Mouse (Mus musculus) midbrain, embryonic 15.5 days (tissue): ENCODE measurements around the gene Kank1. TPM values are rescaled to one million over a fixed set of nuclear protein-coding genes. Genes with fewer than 3 reads are reported as not detected.

Experiments used
- ATAC-seq: fragments of 200-750 bp; cut with Nextera tagmentation; replicated peaks from 2 replicates; pipeline ENCODE4 v1.8.0; 2017; ENCODE audit warnings: moderate TSS enrichment
- H3K27ac ChIP-seq: fragments of 300-500 bp; sonication (generic); 2 replicates; pipeline ENCODE4 v1.5.1; 2015; ENCODE audit warnings: mild to moderate bottlenecking, inconsistent platforms
- H3K27me3 ChIP-seq: fragments of 300-500 bp; sonication (generic); replicated peaks from 2 replicates; pipeline ENCODE4 v1.6.1; 2015; ENCODE audit warnings: inconsistent platforms
- H3K36me3 ChIP-seq: fragments of 300-500 bp; sonication (generic); replicated peaks from 2 replicates; pipeline ENCODE4 v1.6.1; 2015; ENCODE audit warnings: inconsistent platforms
- H3K4me1 ChIP-seq: fragments of 300-500 bp; sonication (generic); 2 replicates; pipeline ENCODE4 v1.6.1; 2015; ENCODE audit warnings: inconsistent platforms
- H3K4me2 ChIP-seq: fragments of 300-500 bp; sonication (generic); 2 replicates; pipeline ENCODE4 v1.6.1; 2015; ENCODE audit warnings: inconsistent platforms, mild to moderate bottlenecking, moderate library complexity
- H3K4me3 ChIP-seq: fragments of 300-500 bp; sonication (generic); 2 replicates; pipeline ENCODE4 v1.5.1; 2015; ENCODE audit warnings: mild to moderate bottlenecking, inconsistent platforms
- H3K9ac ChIP-seq: fragments of 300-500 bp; sonication (generic); 2 replicates; pipeline ENCODE4 v1.6.1; 2015; ENCODE audit warnings: mild to moderate bottlenecking, inconsistent platforms
- H3K9me3 ChIP-seq: fragments of 300-500 bp; sonication (generic); 2 replicates; pipeline ENCODE4 v1.6.1; 2016; ENCODE audit warnings: inconsistent platforms
- WGBS: fragments of 180-500 bp; shearing (Covaris S2); methylation state at CpG from one replicate; pipeline ENCODE4 v1.1.7; 2015; ENCODE audit warnings: mixed read lengths; 5-methylcytosine and 5-hydroxymethylcytosine counted together
- polyA plus RNA-seq: library from polyadenylated mRNA; unstranded; fragments of >200 nt; fragmentation: Nextera tagmentation; extraction: Ambion mirVana; gene quantifications from 2 replicates; pipeline ENCODE4 v1.2.1, GENCODE M21; 2015

Gene Kank1
- polyA plus RNA-seq, 1 experiment from 2014 or later, result 6.6 TPM

GRCm38 (mm10) chr19:25404163-25404562 is 167.4 kb downstream of the Kank1 start:
- ATAC-seq, result no peak
- H3K4me3 ChIP-seq, result no peak overlapping the region
- no peaks in the 10 kb centered on the region for H3K36me3 ChIP-seq
- H3K27me3 ChIP-seq, result peaks cover 22% of the 10 kb centered on the region; the same call in 1 of the 2 replicates
- no peak overlapping the region for H3K9ac ChIP-seq
- H3K9me3 ChIP-seq, result no peaks in the 10 kb centered on the region
- 97% methylated on average over 4 of the region's 4 CpGs for WGBS
- no peak overlapping the region for H3K4me2 ChIP-seq
- H3K4me1 ChIP-seq, result peaks cover 35% of the 10 kb centered on the region
- no peak overlapping the region for H3K27ac ChIP-seq

- 23% methylated on average over 6 of the region's 6 CpGs for WGBS
- no peaks in the 10 kb centered on the region for H3K9me3 ChIP-seq
- H3K4me1 ChIP-seq, result peaks cover 19% of the 10 kb centered on the region
- H3K36me3 ChIP-seq, result no peaks in the 10 kb centered on the region
- no peak overlapping the region for H3K27ac ChIP-seq
- no peak for ATAC-seq
- H3K4me3 ChIP-seq, result peak overlapping the region; percentile 37
- peaks cover 25% of the 10 kb centered on the region; the same call in 1 of the 2 replicates for H3K27me3 ChIP-seq
- H3K4me2 ChIP-seq, result peak overlapping the region; percentile 71
- 0 out of 2 replicates have a peak overlapping the region, but pooled peaks have one; percentile 21 for H3K9ac ChIP-seq
These were observed 169.2 kb downstream of the Kank1 start for GRCm38 (mm10) chr19:25405987-25406386.

- peaks cover 15% of the 10 kb centered on the region for H3K4me1 ChIP-seq
- H3K27ac ChIP-seq, result no peak overlapping the region
- H3K27me3 ChIP-seq, result peaks cover 25% of the 10 kb centered on the region; the same call in 1 of the 2 replicates
- 1% methylated on average over 28 of the region's 28 CpGs for WGBS
- peak overlapping the region; percentile 37 for H3K4me3 ChIP-seq
- no peaks in the 10 kb centered on the region for H3K9me3 ChIP-seq
- no peaks in the 10 kb centered on the region for H3K36me3 ChIP-seq
- peak; percentile 77 for ATAC-seq
- H3K9ac ChIP-seq, result 0 out of 2 replicates have a peak overlapping the region, but pooled peaks have one; percentile 21
- H3K4me2 ChIP-seq, result peak overlapping the region; percentile 71
These were observed 169.9 kb downstream of the Kank1 start for GRCm38 (mm10) chr19:25406481-25407184.

GRCm38 (mm10) chr19:25407185-25407886 is 170.6 kb downstream of the Kank1 start:
- 0 out of 2 replicates have a peak overlapping the region, but pooled peaks have one; percentile 21 for H3K9ac ChIP-seq
- H3K4me3 ChIP-seq, result peak overlapping the region; percentile 37
- peak overlapping the region; percentile 71 for H3K4me2 ChIP-seq
- H3K9me3 ChIP-seq, result no peaks in the 10 kb centered on the region
- no peak; the same call in 1 of the 2 replicates for ATAC-seq
- H3K27me3 ChIP-seq, result peaks cover 25% of the 10 kb centered on the region; the same call in 1 of the 2 replicates
- no peak overlapping the region for H3K27ac ChIP-seq
- H3K36me3 ChIP-seq, result no peaks in the 10 kb centered on the region
- H3K4me1 ChIP-seq, result peaks cover 15% of the 10 kb centered on the region
- WGBS, result 25% methylated on average over 10 of the region's 10 CpGs

- Histone ChIP-seq H3K27me3 (peaks cover 23% of the 10 kb centered on the region; the same call in 1 of the 2 replicates), H3K36me3 (no peaks in the 10 kb centered on the region), H3K4me1 (peaks cover 15% of the 10 kb centered on the region), H3K4me3 (no peak overlapping the region), H3K4me2 (peak overlapping the region; percentile 71; the same call in 1 of the 2 replicates), H3K27ac (no peak overlapping the region), H3K9me3 (no peaks in the 10 kb centered on the region), H3K9ac (no peak overlapping the region)
- ATAC-seq, result no peak
- WGBS, result 42% methylated on average over 6 of the region's 6 CpGs
These were observed 171.1 kb downstream of the Kank1 start for GRCm38 (mm10) chr19:25407887-25408236.

GRCm38 (mm10) chr19:25409239-25409638 is 172.5 kb downstream of the Kank1 start:
- Histone ChIP-seq H3K27ac (no peak overlapping the region), H3K4me3 (no peak overlapping the region), H3K27me3 (peaks cover 14% of the 10 kb centered on the region; the same call in 1 of the 2 replicates), H3K4me1 (peaks cover 15% of the 10 kb centered on the region), H3K4me2 (no peak overlapping the region), H3K9ac (no peak overlapping the region), H3K9me3 (no peaks in the 10 kb centered on the region), H3K36me3 (no peaks in the 10 kb centered on the region)
- no peak for ATAC-seq
- WGBS, result 94% methylated on average over 9 of the region's 9 CpGs

GRCm38 (mm10) chr19:25411353-25411752 is 174.6 kb downstream of the Kank1 start:
- no peak overlapping the region for H3K9ac ChIP-seq
- no peak overlapping the region for H3K4me2 ChIP-seq
- H3K36me3 ChIP-seq, result no peaks in the 10 kb centered on the region
- H3K27me3 ChIP-seq, result peaks cover 12% of the 10 kb centered on the region; the same call in 1 of the 2 replicates
- WGBS, result 91% methylated on average over 17 of the region's 17 CpGs
- no peak overlapping the region for H3K4me3 ChIP-seq
- no peak for ATAC-seq
- H3K27ac ChIP-seq, result no peak overlapping the region
- peaks cover 9% of the 10 kb centered on the region for H3K4me1 ChIP-seq
- no peaks in the 10 kb centered on the region for H3K9me3 ChIP-seq

- no peaks in the 10 kb centered on the region for H3K27me3 ChIP-seq
- no peak overlapping the region for H3K4me3 ChIP-seq
- no peaks in the 10 kb centered on the region for H3K9me3 ChIP-seq
- no peak overlapping the region for H3K9ac ChIP-seq
- H3K36me3 ChIP-seq, result no peaks in the 10 kb centered on the region
- no peak for ATAC-seq
- no peak overlapping the region for H3K27ac ChIP-seq
- H3K4me1 ChIP-seq, result no peaks in the 10 kb centered on the region
- no peak overlapping the region for H3K4me2 ChIP-seq
- WGBS, result 92% methylated on average over 5 of the region's 5 CpGs
These were observed 178.7 kb downstream of the Kank1 start for GRCm38 (mm10) chr19:25415448-25415847.

- Histone ChIP-seq H3K4me3 (no peak overlapping the region), H3K36me3 (no peaks in the 10 kb centered on the region)
- 30% methylated on average over 3 of the region's 3 CpGs for WGBS
These were observed 180.9 kb downstream of the Kank1 start for GRCm38 (mm10) chr19:25417671-25418070.

GRCm38 (mm10) chr19:25419983-25420382 is 183.2 kb downstream of the Kank1 start:
- H3K4me1 ChIP-seq, result no peaks in the 10 kb centered on the region
- no peak for ATAC-seq
- no peak overlapping the region for H3K9ac ChIP-seq
- H3K27me3 ChIP-seq, result no peaks in the 10 kb centered on the region
- H3K36me3 ChIP-seq, result no peaks in the 10 kb centered on the region
- 82% methylated on average over 8 of the region's 8 CpGs for WGBS
- H3K4me2 ChIP-seq, result no peak overlapping the region
- no peak overlapping the region for H3K27ac ChIP-seq
- H3K4me3 ChIP-seq, result no peak overlapping the region
- no peaks in the 10 kb centered on the region for H3K9me3 ChIP-seq

More at GRCm38 (mm10) chr19:25417671-25418070, 180.9 kb downstream of the Kank1 start:
- no peak overlapping the region for H3K27ac ChIP-seq
- no peak overlapping the region for H3K4me2 ChIP-seq
- ATAC-seq, result no peak
- H3K4me1 ChIP-seq, result no peaks in the 10 kb centered on the region
- H3K9ac ChIP-seq, result no peak overlapping the region
- no peaks in the 10 kb centered on the region for H3K27me3 ChIP-seq
- H3K9me3 ChIP-seq, result no peaks in the 10 kb centered on the region

- no peak overlapping the region for H3K27ac ChIP-seq
- no peak overlapping the region for H3K4me2 ChIP-seq
- no peaks in the 10 kb centered on the region for H3K9me3 ChIP-seq
- H3K36me3 ChIP-seq, result no peaks in the 10 kb centered on the region
- ATAC-seq, result no peak
- WGBS, result 91% methylated on average over 7 of the region's 7 CpGs
- no peaks in the 10 kb centered on the region for H3K4me1 ChIP-seq
- H3K4me3 ChIP-seq, result no peak overlapping the region
- H3K9ac ChIP-seq, result no peak overlapping the region
- H3K27me3 ChIP-seq, result no peaks in the 10 kb centered on the region
These were observed 185.3 kb downstream of the Kank1 start for GRCm38 (mm10) chr19:25422096-25422495.

- no peaks in the 10 kb centered on the region for H3K27me3 ChIP-seq
- ATAC-seq, result no peak
- H3K4me3 ChIP-seq, result no peak overlapping the region
- no peaks in the 10 kb centered on the region for H3K36me3 ChIP-seq
- H3K9ac ChIP-seq, result no peak overlapping the region
- no peak overlapping the region for H3K27ac ChIP-seq
- no peaks in the 10 kb centered on the region for H3K4me1 ChIP-seq
- 92% methylated on average over 5 of the region's 5 CpGs for WGBS
- H3K4me2 ChIP-seq, result no peak overlapping the region
- H3K9me3 ChIP-seq, result no peaks in the 10 kb centered on the region
These were observed 186.6 kb downstream of the Kank1 start for GRCm38 (mm10) chr19:25423371-25423770.
